In the genomic region with DNA sequence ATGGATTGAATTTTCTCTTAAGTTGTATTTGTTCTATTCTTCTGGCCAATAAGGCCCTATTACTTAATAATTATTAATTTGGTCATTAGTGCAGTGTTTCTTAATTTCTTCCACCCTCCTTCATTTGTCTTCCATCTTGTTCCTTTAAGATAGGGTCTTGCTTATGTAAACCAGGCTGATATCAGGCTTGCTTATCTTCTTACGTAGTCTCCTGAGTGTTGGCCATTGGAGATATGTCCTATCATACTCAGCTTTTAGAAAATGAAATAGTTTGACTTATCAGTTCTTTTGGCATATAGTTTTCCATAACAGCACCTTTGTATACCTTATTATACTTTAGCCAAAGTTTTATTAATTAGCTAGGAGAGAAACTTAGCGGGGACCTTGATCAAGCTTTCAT, we compare ENCODE assay signal across 22 mouse cellular contexts. TPM values are rescaled to one million over a fixed set of nuclear protein-coding genes. Genes with fewer than 3 reads are reported as not detected.
DNase-seq lines count a peak whose midpoint lies in the region; ATAC-seq and TF ChIP-seq lines count a peak whose summit lies in the region.
"Had no signal": no experiment of that assay in that cellular context is flagged by ENCODE, and none has a peak within 500 bp of the region (broad histone marks: within the 10 kb centered on the region; RNA-seq: fewer than 3 reads in every experiment).

No protein-coding gene starts in this region.

- peak; percentile 52; the same call in 1 of the 2 replicates for ATAC-seq in liver, embryonic 12.5 days
- no peak for ATAC-seq in liver, postnatal 0 days
- ATAC-seq in liver, embryonic 14.5 days (ENCODE audit: insufficient read depth), result no peak
- no peak for ATAC-seq in liver, embryonic 11.5 days (replicated peaks; ENCODE audit: low FRiP score)
- ATAC-seq: activated CD4-positive, CD25-positive, alpha-beta regulatory T cell, adult 4 months; CD4-positive, CD25-positive, alpha-beta regulatory T cell, adult 4 months; Patski had no signal

- H3K27ac ChIP-seq in liver, embryonic 12.5 days, result no peak overlapping the region
- H3K27ac ChIP-seq in liver, postnatal 0 days (ENCODE audit: low read depth), result no peak overlapping the region
- no peak overlapping the region for H3K27ac ChIP-seq in liver, embryonic 14.5 days
- H3K27ac ChIP-seq in liver, embryonic 11.5 days (ENCODE audit: low read depth, low read length), result no peak overlapping the region
- no peak overlapping the region for H3K27ac ChIP-seq in MEL (ENCODE audit: control insufficient read depth, low read depth, low read length)
- H3K27ac ChIP-seq in midbrain, embryonic 10.5 days (replicated peaks), result no peak overlapping the region

- no peak for TF ChIP-seq RAD21 in MEL (IDR thresholded peaks at IDR 0.05; ENCODE audit: low read depth, low read length)

- TF ChIP-seq EP300 in liver, postnatal 0 days (IDR thresholded peaks at IDR 0.05; ENCODE audit: low read depth), result no peak
- TF ChIP-seq EP300 in liver, embryonic 14.5 days (IDR thresholded peaks at IDR 0.05; ENCODE audit: low read depth), result peak; percentile 29; the same call in 1 of the 2 replicates
- peak; percentile 19 to 46; a peak in 2 of 4 replicates for TF ChIP-seq EP300 in MEL (IDR thresholded peaks at IDR 0.05; ENCODE audit: low read depth in 1 of 2, low read length in 2 of 2)

- H3K36me3 ChIP-seq in liver, embryonic 12.5 days, result peaks cover 63% of the 10 kb centered on the region
- H3K36me3 ChIP-seq in liver, postnatal 0 days (replicated peaks; ENCODE audit: insufficient read depth, low read length), result peaks cover 62% of the 10 kb centered on the region
- peaks cover 23% of the 10 kb centered on the region for H3K36me3 ChIP-seq in liver, embryonic 14.5 days (replicated peaks; ENCODE audit: control insufficient read depth, insufficient read depth, low read depth)
- H3K36me3 ChIP-seq in liver, embryonic 11.5 days (ENCODE audit: control insufficient read depth, insufficient read depth, low read length), result peaks cover 4% of the 10 kb centered on the region; the same call in 1 of the 2 replicates
- peaks cover 9 to 21% of the 10 kb centered on the region in 2 experiments for H3K36me3 ChIP-seq in MEL (ENCODE audit: control insufficient read depth in 1 of 2, insufficient read depth in 2 of 2, low read length in 2 of 2)
- peaks cover 49% of the 10 kb centered on the region for H3K36me3 ChIP-seq in midbrain, embryonic 10.5 days

- no peaks in the 10 kb centered on the region; the same call in 1 of the 2 replicates for H3K79me2 ChIP-seq in MEL (ENCODE audit: control insufficient read depth, insufficient read depth, low read length, poor library complexity)

- no peak overlapping the region for H3K9ac ChIP-seq in liver, embryonic 12.5 days
- H3K9ac ChIP-seq in liver, postnatal 0 days (replicated peaks), result no peak overlapping the region
- no peak overlapping the region for H3K9ac ChIP-seq in liver, embryonic 14.5 days (replicated peaks)
- no peak overlapping the region for H3K9ac ChIP-seq in liver, embryonic 11.5 days (ENCODE audit: low read depth, low read length)
- H3K9ac ChIP-seq in MEL (ENCODE audit: control insufficient read depth, low read depth, low read length, poor library complexity, severe bottlenecking), result no peak overlapping the region

- no peak overlapping the region for H3K4me3 ChIP-seq in liver, embryonic 12.5 days
- H3K4me3 ChIP-seq in liver, postnatal 0 days (ENCODE audit: low read depth, low read length), result no peak overlapping the region
- H3K4me3 ChIP-seq in liver, embryonic 14.5 days (ENCODE audit: insufficient read depth in 1 of 2, low read depth in 2 of 2, low read length in 2 of 2), result no peak overlapping the region
- H3K4me3 ChIP-seq in liver, embryonic 11.5 days (ENCODE audit: low read depth, low read length), result no peak overlapping the region
- no peak overlapping the region for H3K4me3 ChIP-seq in MEL (ENCODE audit: control insufficient read depth in 1 of 2, insufficient read depth in 1 of 2, low read depth in 2 of 2, low read length in 2 of 2)
- no peak overlapping the region for H3K4me3 ChIP-seq in midbrain, embryonic 10.5 days

- H3K27me3 ChIP-seq in liver, embryonic 12.5 days (replicated peaks), result no peaks in the 10 kb centered on the region
- H3K27me3 ChIP-seq in liver, postnatal 0 days (ENCODE audit: insufficient read depth, low read length), result no peaks in the 10 kb centered on the region
- no peaks in the 10 kb centered on the region for H3K27me3 ChIP-seq in liver, embryonic 14.5 days (ENCODE audit: control insufficient read depth, insufficient read depth, low read length)
- no peaks in the 10 kb centered on the region for H3K27me3 ChIP-seq in liver, embryonic 11.5 days (replicated peaks; ENCODE audit: control insufficient read depth, insufficient read depth, low read length)
- no peaks in the 10 kb centered on the region for H3K27me3 ChIP-seq in MEL (ENCODE audit: control insufficient read depth in 1 of 2, insufficient read depth in 2 of 2, low read length in 2 of 2)
- H3K27me3 ChIP-seq in midbrain, embryonic 10.5 days (ENCODE audit: low read depth, poor library complexity, severe bottlenecking), result no peaks in the 10 kb centered on the region
- H3K27me3 ChIP-seq: CH12.LX, Patski had no signal

- peaks cover 5% of the 10 kb centered on the region; the same call in 1 of the 2 replicates for H3K4me1 ChIP-seq in liver, embryonic 12.5 days
- H3K4me1 ChIP-seq in liver, postnatal 0 days (ENCODE audit: insufficient read depth), result no peaks in the 10 kb centered on the region
- no peaks in the 10 kb centered on the region; a peak in 1 of 4 replicates for H3K4me1 ChIP-seq in liver, embryonic 14.5 days (replicated peaks; ENCODE audit: control insufficient read depth in 2 of 2, insufficient read depth in 2 of 2, low read length in 1 of 2)
- H3K4me1 ChIP-seq in liver, embryonic 11.5 days (replicated peaks; ENCODE audit: control insufficient read depth, insufficient read depth, low read length), result no peaks in the 10 kb centered on the region
- H3K4me1 ChIP-seq in MEL (ENCODE audit: control insufficient read depth in 1 of 2, insufficient read depth in 2 of 2, low read length in 2 of 2), result peaks cover 2 to 8% of the 10 kb centered on the region in 2 experiments; a peak in 3 of 4 replicates
- no peaks in the 10 kb centered on the region for H3K4me1 ChIP-seq in midbrain, embryonic 10.5 days

- TF ChIP-seq CTCF in liver, postnatal 0 days (IDR thresholded peaks at IDR 0.05; ENCODE audit: low read depth), result no peak
- TF ChIP-seq CTCF in liver, embryonic 14.5 days (IDR thresholded peaks at IDR 0.05; ENCODE audit: low read depth), result no peak
- no peak for TF ChIP-seq CTCF in MEL (IDR thresholded peaks at IDR 0.05 in 2 of 3, conservative IDR thresholded peaks at IDR 0.05 in 1 of 3; ENCODE audit: control insufficient read depth in 1 of 3, insufficient read depth in 1 of 3, low read depth in 2 of 3, low read length in 3 of 3, poor library complexity in 1 of 3, severe bottlenecking in 1 of 3)

- no peak for TF ChIP-seq POLR2A in MEL (IDR thresholded peaks at IDR 0.05; ENCODE audit: control insufficient read depth in 1 of 2, insufficient read depth in 1 of 2, low read depth in 1 of 2, low read length in 2 of 2, poor library complexity in 1 of 2)

- no peak for DNase-seq in liver, postnatal 0 days
- DNase-seq in liver, embryonic 14.5 days (ENCODE audit: low read depth in 3 of 3, low spot score in 3 of 3), result no peak
- no peak for DNase-seq in liver, embryonic 11.5 days (ENCODE audit: low spot score)
- no peak for DNase-seq in MEL (ENCODE audit: low read depth, low spot score)
- DNase-seq in midbrain, embryonic 10.5 days (ENCODE audit: low spot score), result no peak
- DNase-seq: adrenal gland, adult 2 months; adrenal gland, adult 8-10 months; adrenal gland, postnatal 10 days; adrenal gland, postnatal 14 days; adrenal gland, postnatal 25 days; adrenal gland, postnatal 36 days; B cell, adult 2 months; cerebellum, adult 11 months; cerebellum, adult 11-12 months; cerebellum, adult 18-20 months; cerebellum, adult 2 months had no signal

- H3K4me2 ChIP-seq in liver, embryonic 12.5 days, result no peak overlapping the region
- no peak overlapping the region for H3K4me2 ChIP-seq in liver, postnatal 0 days (ENCODE audit: low read depth, low read length)
- no peak overlapping the region for H3K4me2 ChIP-seq in liver, embryonic 14.5 days (ENCODE audit: low read depth)
- no peak overlapping the region for H3K4me2 ChIP-seq in liver, embryonic 11.5 days

- no peaks in the 10 kb centered on the region for H3K9me3 ChIP-seq in liver, embryonic 12.5 days (replicated peaks)
- no peaks in the 10 kb centered on the region for H3K9me3 ChIP-seq in liver, postnatal 0 days (ENCODE audit: low read length)
- no peaks in the 10 kb centered on the region for H3K9me3 ChIP-seq in liver, embryonic 14.5 days (ENCODE audit: control insufficient read depth, low read length)
- H3K9me3 ChIP-seq in liver, embryonic 11.5 days (ENCODE audit: control insufficient read depth, low read length), result no peaks in the 10 kb centered on the region
- no peaks in the 10 kb centered on the region for H3K9me3 ChIP-seq in MEL (replicated peaks; ENCODE audit: insufficient read depth, low read length)
- no peaks in the 10 kb centered on the region for H3K9me3 ChIP-seq in midbrain, embryonic 10.5 days (replicated peaks)
- H3K9me3 ChIP-seq: G1E had no signal

- 58% methylated on average over 2 of the region's 2 CpGs for whole genome bisulfite sequencing in liver, embryonic 12.5 days (ENCODE audit: insufficient replicate concordance)
- WGBS in liver, postnatal 0 days (ENCODE audit: insufficient replicate concordance), result 73% methylated on average over 2 of the region's 2 CpGs
- 51% methylated on average over 2 of the region's 2 CpGs for WGBS in liver, embryonic 14.5 days (ENCODE audit: insufficient replicate concordance)
- WGBS in liver, embryonic 11.5 days, result 73% methylated on average over 2 of the region's 2 CpGs
- 95% methylated on average over 2 of the region's 2 CpGs for WGBS in midbrain, embryonic 10.5 days

TF ChIP-seq in MEL, 35 proteins besides CTCF, POLR2A, EP300 and RAD21 (continues in another document):
- TF ChIP-seq GATA1 (IDR thresholded peaks at IDR 0.05; ENCODE audit: low read depth, low read length) (peak; percentile 59), NRF1 (IDR thresholded peaks at IDR 0.05; ENCODE audit: insufficient read depth, low read depth, low read length, poor library complexity, severe bottlenecking) (no peak), SIN3A (IDR thresholded peaks at IDR 0.05; ENCODE audit: low read length) (0 out of 2 replicates have a peak, but pooled peaks have one; percentile 30)

RNA-seq across cellular contexts. Expression of a gene that starts 21.1 kb away (rescaled TPM):
- polyA plus RNA-seq in liver, embryonic 12.5 days (2016; fragmentation: Nextera tagmentation; extraction: Ambion mirVana), result 88.2 and 89.6 TPM in 2 replicates
- 110 and 117 TPM in 2 replicates for polyA plus RNA-seq in liver, postnatal 0 days (2015; fragmentation: Nextera tagmentation; extraction: Ambion mirVana)
- 18.0 and 32.3 TPM in 2 replicates for polyA plus RNA-seq in liver, embryonic 14.5 days (2012; rRNA removed)
- 98.9 and 102 TPM in 2 replicates for polyA plus RNA-seq in liver, embryonic 14.5 days (2014; fragmentation: Nextera tagmentation; extraction: Ambion mirVana)
- polyA plus RNA-seq in liver, embryonic 11.5 days (2014; fragmentation: Nextera tagmentation; extraction: Ambion mirVana), result 83.2 and 90.2 TPM in 2 replicates
- total RNA-seq in MEL (2012; rRNA removed), result 39.8 and 46.0 TPM in 2 replicates
- polyA plus RNA-seq in MEL (2012; ENCODE audit: insufficient read depth in 1 of 2, insufficient read length in 2 of 2, low read depth in 1 of 2, low replicate concordance in 2 of 2, missing spikeins in 1 of 2), result 10 to 100 TPM in 1 of 2 experiments, not detected in 1; 45.6 TPM
- polyA plus RNA-seq in midbrain, embryonic 10.5 days (2016; fragmentation: Nextera tagmentation; extraction: Ambion mirVana), result 116 and 132 TPM in 2 replicates
